Mouse (Mus musculus): ENCODE results near the gene Mettl1. TPM values are rescaled to one million over a fixed set of nuclear protein-coding genes. Genes with fewer than 3 reads are reported as not detected.
A peak's percentile ranks its signal among the peaks of the same experiment; 100 is the strongest.
"Not testable (repeated sequence)": the region's sequence is repeated elsewhere in the genome, so short reads cannot be mapped to it uniquely, and the experiment has no call there.

The Mettl1 gene
- total and polyA plus RNA-seq, 2 experiments from 2014 or later: 6.5 to 19.1 TPM

DNA sequence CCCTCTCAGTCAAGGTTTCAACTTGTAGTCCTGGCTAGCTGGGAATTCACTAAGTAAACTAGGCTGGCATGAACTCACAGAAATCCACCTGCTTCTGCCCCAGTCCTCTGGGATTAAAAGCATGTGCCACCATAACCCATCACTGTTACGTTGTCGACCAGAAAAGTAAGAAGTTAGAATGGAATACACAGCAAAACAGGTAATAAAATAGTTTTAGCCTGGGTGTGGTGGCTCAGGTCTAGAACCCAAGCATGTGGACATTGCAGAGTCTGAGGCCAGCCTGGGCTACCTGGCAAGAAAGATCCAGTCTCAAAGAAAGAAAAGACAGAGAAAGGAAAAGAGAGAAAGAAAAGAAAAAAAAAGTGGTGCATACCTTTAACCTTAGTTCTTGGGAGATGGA is 20.3 kb downstream of the Mettl1 start:
- Histone ChIP-seq H3K9me3 (ENCODE audit: low read length) (no peaks in the 10 kb centered on the region), H3K36me3 (ENCODE audit: insufficient read depth, low read length) (peaks cover 24% of the 10 kb centered on the region), H3K4me3 (ENCODE audit: low read depth, low read length) (peak overlapping the region; percentile 86), H3K4me1 (ENCODE audit: insufficient read depth, low read length) (peaks cover 4% of the 10 kb centered on the region; the same call in 1 of the 2 replicates), H3K4me2 (ENCODE audit: low read depth, low read length, poor library complexity, severe bottlenecking) (peak overlapping the region; percentile 87), H3K27me3 (ENCODE audit: insufficient read depth, low read length) (no peaks in the 10 kb centered on the region), H3K9ac (replicated peaks; ENCODE audit: low read length, poor library complexity, severe bottlenecking) (peak overlapping the region; percentile 96), H3K27ac (ENCODE audit: low read depth, low read length) (peak overlapping the region; percentile 92)
- ATAC-seq (ENCODE audit: low FRiP score) (no peak), DNase-seq (ENCODE audit: low spot score) (no peak)
- 48% methylated on average over 2 of the region's 2 CpGs for WGBS
- no peak for TF ChIP-seq CTCF (IDR thresholded peaks at IDR 0.05)

DNA sequence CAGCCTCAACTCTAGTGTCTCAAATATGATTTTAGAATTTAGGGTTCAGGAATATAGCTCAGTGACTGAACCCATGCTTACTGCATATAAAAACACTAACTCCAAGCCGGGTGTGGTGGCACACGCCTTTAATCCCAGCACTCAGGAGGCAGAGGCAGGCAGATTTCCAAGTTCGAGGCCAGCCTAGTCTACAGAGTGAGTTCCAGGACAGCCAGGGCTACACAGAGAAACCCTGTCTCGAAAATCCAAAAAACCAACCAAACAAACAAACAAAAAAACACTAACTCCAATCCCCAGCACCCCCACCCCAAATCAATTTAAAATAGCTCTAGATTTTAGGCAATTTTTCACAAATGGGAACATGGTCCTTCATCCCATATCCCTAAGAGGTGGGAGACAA is 20.9 kb downstream of the Mettl1 start:
- not testable (repeated sequence) for H3K4me2 ChIP-seq (ENCODE audit: low read depth, low read length, poor library complexity, severe bottlenecking); ATAC-seq (ENCODE audit: low FRiP score); H3K4me1 ChIP-seq (ENCODE audit: insufficient read depth, low read length); H3K27ac ChIP-seq (ENCODE audit: low read depth, low read length); H3K4me3 ChIP-seq (ENCODE audit: low read depth, low read length); DNase-seq (ENCODE audit: low spot score); H3K9me3 ChIP-seq (ENCODE audit: low read length); H3K27me3 ChIP-seq (ENCODE audit: insufficient read depth, low read length); H3K9ac ChIP-seq (replicated peaks; ENCODE audit: low read length, poor library complexity, severe bottlenecking)
- WGBS: 89% methylated on average over 4 of the region's 4 CpGs
- H3K36me3 ChIP-seq (ENCODE audit: insufficient read depth, low read length): peaks cover 26% of the 10 kb centered on the region

DNA sequence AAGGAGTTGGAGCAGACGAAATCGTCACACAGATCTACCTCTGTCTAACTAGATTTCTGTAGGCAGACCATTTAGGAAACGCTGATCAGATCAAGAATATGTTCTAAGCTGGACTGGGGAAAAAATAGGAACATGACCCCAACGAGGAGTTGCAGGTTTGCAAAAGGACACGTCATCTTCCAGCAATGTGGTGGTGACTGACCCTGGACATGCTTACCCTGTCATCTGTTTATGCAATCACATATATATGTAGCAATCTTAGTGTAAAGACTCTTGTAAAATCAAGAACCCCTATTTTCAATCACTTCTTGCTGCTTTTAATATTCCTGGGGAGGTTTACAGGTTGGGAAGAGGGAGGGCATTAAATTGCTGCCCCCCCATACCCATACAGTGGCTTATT is 21.3 kb downstream of the Mettl1 start:
- Histone ChIP-seq H3K27ac (ENCODE audit: low read depth, low read length) (peak overlapping the region; percentile 72), H3K4me2 (ENCODE audit: low read depth, low read length, poor library complexity, severe bottlenecking) (0 out of 2 replicates have a peak overlapping the region, but pooled peaks have one; percentile 65), H3K9me3 (ENCODE audit: low read length) (no peaks in the 10 kb centered on the region), H3K9ac (replicated peaks; ENCODE audit: low read length, poor library complexity, severe bottlenecking) (no peak overlapping the region), H3K27me3 (ENCODE audit: insufficient read depth, low read length) (no peaks in the 10 kb centered on the region), H3K36me3 (ENCODE audit: insufficient read depth, low read length) (peaks cover 26% of the 10 kb centered on the region), H3K4me3 (ENCODE audit: low read depth, low read length) (no peak overlapping the region), H3K4me1 (ENCODE audit: insufficient read depth, low read length) (peaks cover 4% of the 10 kb centered on the region; the same call in 1 of the 2 replicates)
- no peak for DNase-seq (ENCODE audit: low spot score)
- WGBS: 75% methylated on average over 5 of the region's 5 CpGs
- no peak for TF ChIP-seq CTCF (IDR thresholded peaks at IDR 0.05)
- ATAC-seq (ENCODE audit: low FRiP score): no peak

DNA sequence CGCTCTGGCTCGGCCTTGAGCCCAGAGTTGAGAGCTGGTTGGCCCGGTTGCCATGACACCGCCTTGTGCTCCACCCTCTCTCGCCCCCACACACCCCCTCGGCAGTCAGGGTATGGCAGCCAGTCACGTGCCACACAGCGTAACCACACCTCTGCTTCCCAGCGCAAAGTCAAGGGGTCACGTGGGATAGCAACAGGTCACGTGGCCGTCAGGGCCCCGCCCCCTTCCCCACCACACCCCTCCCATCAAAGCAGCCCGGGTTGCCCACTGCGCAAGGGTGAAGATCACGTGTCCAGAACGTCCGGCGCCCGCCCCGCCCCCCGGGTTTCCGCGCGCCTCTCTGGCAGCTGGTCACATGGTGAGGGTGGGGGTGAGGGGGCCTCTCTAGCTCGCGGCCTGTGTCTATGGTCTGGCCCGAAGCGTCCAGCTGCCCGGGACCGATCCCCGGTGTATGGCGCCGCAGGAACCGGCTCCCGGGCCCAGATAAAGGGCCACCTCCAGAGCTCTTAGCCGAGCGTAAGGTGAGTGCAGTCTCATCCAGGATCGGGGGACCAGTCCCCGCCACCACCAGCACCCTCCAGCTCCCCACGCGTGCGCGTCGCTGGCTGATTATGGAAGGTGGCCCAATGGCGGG is 22.1 kb downstream of the Mettl1 start, which contains the start of gene Cdk4:
Gene Cdk4, plus strand, starts transcription at position 296 of the 634 bp plus-strand sequence.
- Histone ChIP-seq H3K9ac (replicated peaks; ENCODE audit: low read length, poor library complexity, severe bottlenecking) (peak within 1 kb of the TSS; percentile 91), H3K9me3 (ENCODE audit: low read length) (no peaks in the 10 kb centered on the region), H3K27me3 (ENCODE audit: insufficient read depth, low read length) (no peaks in the 10 kb centered on the region), H3K27ac (ENCODE audit: low read depth, low read length) (peak within 1 kb of the TSS; percentile 96), H3K36me3 (ENCODE audit: insufficient read depth, low read length) (peaks cover 30% of the 10 kb centered on the region), H3K4me2 (ENCODE audit: low read depth, low read length, poor library complexity, severe bottlenecking) (peak within 1 kb of the TSS; percentile 65), H3K4me3 (ENCODE audit: low read depth, low read length) (peak within 1 kb of the TSS; percentile 74), H3K4me1 (ENCODE audit: insufficient read depth, low read length) (peaks cover 3% of the 10 kb centered on the region; the same call in 1 of the 2 replicates)
- WGBS: under 1% methylated on average over 45 of the region's 46 CpGs
- ATAC-seq (ENCODE audit: low FRiP score) (peak; percentile 92), DNase-seq (ENCODE audit: low spot score) (peak; percentile 99)
- TF ChIP-seq CTCF (IDR thresholded peaks at IDR 0.05): no peak

GRCm38 (mm10) chr10:127063913-127064870 is 23.0 kb downstream of the Mettl1 start:
- Histone ChIP-seq H3K27ac (ENCODE audit: low read depth, low read length) (peak overlapping the region; percentile 96), H3K36me3 (ENCODE audit: insufficient read depth, low read length) (peaks cover 35% of the 10 kb centered on the region), H3K4me2 (ENCODE audit: low read depth, low read length, poor library complexity, severe bottlenecking) (peak overlapping the region; percentile 65), H3K4me3 (ENCODE audit: low read depth, low read length) (peak overlapping the region; percentile 74), H3K9ac (replicated peaks; ENCODE audit: low read length, poor library complexity, severe bottlenecking) (peak overlapping the region; percentile 91), H3K9me3 (ENCODE audit: low read length) (no peaks in the 10 kb centered on the region), H3K27me3 (ENCODE audit: insufficient read depth, low read length) (no peaks in the 10 kb centered on the region), H3K4me1 (ENCODE audit: insufficient read depth, low read length) (peaks cover 4% of the 10 kb centered on the region; the same call in 1 of the 2 replicates)
- WGBS: 12% methylated on average over 37 of the region's 37 CpGs
- DNase-seq (ENCODE audit: low spot score): peak; percentile 22
- ATAC-seq (ENCODE audit: low FRiP score): no peak
- no peak for TF ChIP-seq CTCF (IDR thresholded peaks at IDR 0.05)
